Mouse (Mus musculus) MEL (cell line): Measurements from ENCODE around the gene Gja5.

ENCODE experiments used
- CHD2 ChIP-seq: IDR thresholded peaks from 2 replicates; pipeline ENCODE4 v1.6.1; 2011; ENCODE audit warnings: low read length, improper control_type of control experiment
- CTCF ChIP-seq, 3 experiments: IDR thresholded peaks in 2 of 3; conservative IDR thresholded peaks in 1 of 3; 2 replicates each; pipeline ENCODE4 v1.5.1; 2011 to 2012; ENCODE audit warnings: low read length in 3 of 3, low read depth in 2 of 3, mild to moderate bottlenecking in 2 of 3, improper control_type of control experiment in 1 of 3, inconsistent platforms in 1 of 3, mixed read lengths in 1 of 3, moderate library complexity in 1 of 3; ENCODE audit not compliant: control insufficient read depth in 1 of 3, insufficient read depth in 1 of 3, poor library complexity in 1 of 3, severe bottlenecking in 1 of 3
- E2F4 ChIP-seq: IDR thresholded peaks from 2 replicates; pipeline ENCODE4 v1.6.1; 2011; ENCODE audit warnings: low read depth, low read length, improper control_type of control experiment, borderline replicate concordance
- ELF1 ChIP-seq: IDR thresholded peaks from 2 replicates; pipeline ENCODE4 v1.6.1; 2014; ENCODE audit warnings: low read depth, mild to moderate bottlenecking, inconsistent platforms, low read length, improper control_type of control experiment, moderate library complexity
- EP300 ChIP-seq, 2 experiments: IDR thresholded peaks; 2 replicates each; pipeline ENCODE4 v1.6.1; 2011; ENCODE audit warnings: improper control_type of control experiment in 2 of 2, low read length in 2 of 2, low read depth in 1 of 2, mild to moderate bottlenecking in 1 of 2
- KAT2A ChIP-seq: conservative IDR thresholded peaks from 2 replicates; pipeline ENCODE4 v1.6.1; 2012; ENCODE audit warnings: low read depth, low read length, improper control_type of control experiment, inconsistent platforms
- MAX ChIP-seq: IDR thresholded peaks from 2 replicates; pipeline ENCODE4 v1.6.1; 2011; ENCODE audit warnings: low read length, improper control_type of control experiment
- NELFE ChIP-seq: IDR thresholded peaks from 2 replicates; pipeline ENCODE4 v1.6.1; 2011; ENCODE audit warnings: low read depth, low read length, improper control_type of control experiment
- TAL1 ChIP-seq: IDR thresholded peaks from 2 replicates; pipeline ENCODE4 v1.6.1; 2012; ENCODE audit warnings: mild to moderate bottlenecking, inconsistent platforms, low read length, moderate library complexity, mixed read lengths
- USF1 ChIP-seq: IDR thresholded peaks from 2 replicates; pipeline ENCODE4 v1.6.1; 2014; ENCODE audit warnings: low read depth, mild to moderate bottlenecking, inconsistent platforms, low read length, improper control_type of control experiment, moderate library complexity

DNA sequence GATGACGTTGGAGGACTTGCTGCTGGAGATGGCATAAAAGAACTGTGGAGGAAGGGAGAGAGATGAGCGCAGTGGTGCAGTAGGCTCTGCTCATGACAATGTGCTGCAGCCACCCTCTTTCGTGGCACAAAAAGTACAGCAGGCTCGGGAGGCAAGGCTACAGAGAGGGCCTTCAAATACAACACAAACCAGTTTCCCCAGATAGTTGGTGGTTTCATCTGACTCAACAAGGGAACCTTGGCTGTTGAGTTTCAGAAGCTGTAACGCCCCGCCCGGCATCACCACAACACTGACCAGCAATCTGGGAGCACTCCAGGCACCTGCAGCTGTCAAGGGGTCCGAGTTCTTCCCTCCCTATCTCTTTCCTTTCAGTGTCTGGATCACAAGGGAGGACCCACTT lies 32.0 kb upstream of the Gja5 start:
- TF ChIP-seq EP300 (IDR thresholded peaks at IDR 0.05; ENCODE audit: low read depth in 1 of 2, low read length in 2 of 2), result no peak
- TF ChIP-seq KAT2A, result no peak
- TF ChIP-seq CTCF (IDR thresholded peaks at IDR 0.05 in 2 of 3, conservative IDR thresholded peaks at IDR 0.05 in 1 of 3; ENCODE audit: control insufficient read depth in 1 of 3, insufficient read depth in 1 of 3, low read depth in 2 of 3, low read length in 3 of 3, poor library complexity in 1 of 3, severe bottlenecking in 1 of 3), result no peak
- TF ChIP-seq ELF1, result no peak
- no peak for TF ChIP-seq CHD2
- TF ChIP-seq MAX, result no peak
- TF ChIP-seq NELFE, result no peak
- no peak for TF ChIP-seq TAL1
- TF ChIP-seq USF1, result no peak
- no peak for TF ChIP-seq E2F4
